Mouse (Mus musculus) left cerebral cortex, adult 18-20 months (tissue): ENCODE results near the gene Gpbp1l1. TPM values are rescaled to one million over a fixed set of nuclear protein-coding genes. Genes with fewer than 3 reads are reported as not detected.

Experiments used
- DNase-seq, 2 experiments: peaks; one replicate each; pipeline ENCODE4 v3.0.0; 2021 to 2022; ENCODE audit warnings: low spot score in 2 of 2, mixed read lengths in 1 of 2
- long read RNA-seq, 2 experiments: library from polyadenylated mRNA; stranded (forward); transcript quantifications; one replicate each; pipeline ENCODE4 v2.0.0; 2021
- total RNA-seq, 2 experiments: library from RNA; stranded (reverse); gene quantifications; 2 replicates each; pipeline ENCODE4 v1.2.3; 2021

The Gpbp1l1 gene
- total RNA-seq, result 10 to 100 TPM; 40.5 to 47.2 TPM
- long read RNA-seq, experiment 1, transcript Gpbp1l1-201 (12 exons, 3,588 nt), result major isoform, 17 of 29 reads
- long read RNA-seq, experiment 1, partial matches to known transcripts, result 9 of 29 reads
- long read RNA-seq, experiment 1, other reads (novel, unspliced or antisense), result 3 of 29 reads
- long read RNA-seq, experiment 2, transcript Gpbp1l1-201 (12 exons, 3,588 nt), result major isoform, 10 of 12 reads
- long read RNA-seq, experiment 2, partial matches to known transcripts, result 0 of 12 reads
- long read RNA-seq, experiment 2, other reads (novel, unspliced or antisense), result 2 of 12 reads

- DNase-seq, result peak; percentile 98 to 99
Observed at GRCm38 (mm10) chr4:116557306-116558121, at the start of gene Gpbp1l1. Gene Gpbp1l1, plus strand, starts transcription at chr4:116557658.

GRCm38 (mm10) chr4:116531109-116531508, 26.3 kb upstream of the Gpbp1l1 start:
- no peak for DNase-seq

- no peak for DNase-seq
Observed at GRCm38 (mm10) chr4:116536351-116536750, 21.1 kb upstream of the Gpbp1l1 start.

GRCm38 (mm10) chr4:116537737-116538136, 19.7 kb upstream of the Gpbp1l1 start:
- DNase-seq, result no peak

GRCm38 (mm10) chr4:116550432-116550831, 7.0 kb upstream of the Gpbp1l1 start:
- no peak for DNase-seq

- DNase-seq, result no peak
Observed at GRCm38 (mm10) chr4:116553035-116553434, 4.4 kb upstream of the Gpbp1l1 start.

GRCm38 (mm10) chr4:116555413-116556300, 1.8 kb upstream of the Gpbp1l1 start, which contains the start of gene Tmem69:
Gene Tmem69, minus strand, starts transcription at chr4:116555936.
- DNase-seq, result peak; percentile 72 to 86

- DNase-seq, result peak; percentile 94 to 96
Observed at GRCm38 (mm10) chr4:116556561-116557305, 725 bp upstream of the Gpbp1l1 start.

- DNase-seq, result no peak
Observed at GRCm38 (mm10) chr4:116558151-116558882, 859 bp downstream of the Gpbp1l1 start.

GRCm38 (mm10) chr4:116595793-116596192, 38.3 kb downstream of the Gpbp1l1 start:
- DNase-seq, result no peak

GRCm38 (mm10) chr4:116596379-116596778, 38.9 kb downstream of the Gpbp1l1 start, which contains the start of gene Ccdc17:
Gene Ccdc17, plus strand, starts transcription at chr4:116596654.
- DNase-seq, result no peak

- DNase-seq, result peak; percentile 90 to 93
Observed at GRCm38 (mm10) chr4:116596978-116597881, 39.8 kb downstream of the Gpbp1l1 start.

GRCm38 (mm10) chr4:116612621-116613020, 55.2 kb downstream of the Gpbp1l1 start:
- DNase-seq, result no peak

- DNase-seq, result no peak
Observed at GRCm38 (mm10) chr4:116615237-116615636, 57.8 kb downstream of the Gpbp1l1 start.

GRCm38 (mm10) chr4:116624831-116625230, 67.4 kb downstream of the Gpbp1l1 start:
- no peak for DNase-seq

- DNase-seq, result peak; percentile 54 to 55
Observed at GRCm38 (mm10) chr4:116626658-116627358, 69.3 kb downstream of the Gpbp1l1 start.

GRCm38 (mm10) chr4:116627359-116627716, 69.9 kb downstream of the Gpbp1l1 start:
- DNase-seq, result peak; percentile 79 to 85
